Mouse (Mus musculus) neural tube, embryonic 15.5 days (tissue): Measurements from ENCODE around the gene Rrp12. TPM values are rescaled to one million over a fixed set of nuclear protein-coding genes. Genes with fewer than 3 reads are reported as not detected.

ENCODE experiments used
- ATAC-seq: fragments of 200-750 bp; cut with Nextera tagmentation; 2 replicates; pipeline ENCODE4 v1.8.0; 2017; ENCODE audit warnings: mild to moderate bottlenecking, moderate TSS enrichment, moderate library complexity; ENCODE audit not compliant: low FRiP score
- H3K27ac ChIP-seq: fragments of 300-500 bp; sonication (generic); replicated peaks from 2 replicates; pipeline ENCODE4 v1.5.1; 2015; ENCODE audit warnings: mild to moderate bottlenecking, inconsistent platforms
- H3K27me3 ChIP-seq: fragments of 300-500 bp; sonication (generic); replicated peaks from 2 replicates; pipeline ENCODE4 v1.6.1; 2015; ENCODE audit warnings: inconsistent platforms
- H3K36me3 ChIP-seq: fragments of 300-500 bp; sonication (generic); 2 replicates; pipeline ENCODE4 v1.6.1; 2015; ENCODE audit warnings: inconsistent platforms
- H3K4me1 ChIP-seq: fragments of 300-500 bp; sonication (generic); 2 replicates; pipeline ENCODE4 v1.6.1; 2015; ENCODE audit warnings: inconsistent platforms
- H3K4me2 ChIP-seq: fragments of 300-500 bp; sonication (generic); 2 replicates; pipeline ENCODE4 v1.6.1; 2015; ENCODE audit warnings: inconsistent platforms, mild to moderate bottlenecking, moderate library complexity
- H3K4me3 ChIP-seq: fragments of 300-500 bp; sonication (generic); replicated peaks from 2 replicates; pipeline ENCODE4 v1.5.1; 2015; ENCODE audit warnings: mild to moderate bottlenecking, inconsistent platforms
- H3K9ac ChIP-seq: fragments of 300-500 bp; sonication (generic); replicated peaks from 2 replicates; pipeline ENCODE4 v1.6.1; 2015; ENCODE audit warnings: mild to moderate bottlenecking, inconsistent platforms
- H3K9me3 ChIP-seq: fragments of 300-500 bp; sonication (generic); replicated peaks from 2 replicates; pipeline ENCODE4 v1.6.1; 2016; ENCODE audit warnings: inconsistent platforms
- WGBS: fragments of 180-500 bp; shearing (Covaris S2); methylation state at CpG from one replicate; pipeline ENCODE4 v1.1.7; 2015; ENCODE audit warnings: mixed read lengths; 5-methylcytosine and 5-hydroxymethylcytosine counted together
- polyA plus RNA-seq: library from polyadenylated mRNA; unstranded; fragments of >200 nt; fragmentation: Nextera tagmentation; extraction: Ambion mirVana; gene quantifications from 2 replicates; pipeline ENCODE4 v1.2.1, GENCODE M21; 2015

The Rrp12 gene
- polyA plus RNA-seq, 1 experiment from 2014 or later = 17.9 TPM

DNA sequence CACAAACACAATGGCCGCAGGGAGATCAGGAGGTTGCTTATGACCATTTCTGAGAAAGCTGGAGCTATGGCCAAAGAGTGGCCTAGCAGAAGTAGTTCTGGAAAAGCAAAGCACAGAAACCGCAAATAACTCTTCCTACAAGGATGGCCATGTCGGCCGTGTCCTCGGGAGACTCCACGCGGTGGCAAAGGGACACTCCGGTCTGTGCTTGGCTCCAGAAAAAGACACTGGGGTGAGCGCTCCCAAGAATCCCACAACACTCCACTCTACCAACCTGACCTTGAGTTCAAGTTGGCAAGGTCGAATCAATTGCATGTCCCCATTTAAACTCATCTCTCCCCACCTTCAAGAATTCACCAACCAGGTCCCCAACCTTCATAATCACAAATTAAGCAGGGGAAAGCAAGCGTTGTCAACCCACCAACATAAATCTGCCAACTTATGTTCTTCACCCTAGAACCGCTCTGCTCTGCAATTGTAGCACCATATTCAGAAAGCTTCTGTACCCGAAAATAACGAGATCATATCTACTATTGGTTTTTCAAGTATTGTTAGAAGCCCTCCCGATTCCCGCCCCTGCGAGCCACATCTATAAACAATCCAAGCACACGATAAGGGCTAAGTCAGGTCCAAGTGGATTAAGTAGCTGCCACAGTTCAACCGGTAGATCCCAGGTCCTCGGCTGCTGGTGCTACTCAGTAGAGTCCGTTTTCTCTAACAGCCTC is 49.4 kb downstream of the Rrp12 start:
- no peak for ATAC-seq

DNA sequence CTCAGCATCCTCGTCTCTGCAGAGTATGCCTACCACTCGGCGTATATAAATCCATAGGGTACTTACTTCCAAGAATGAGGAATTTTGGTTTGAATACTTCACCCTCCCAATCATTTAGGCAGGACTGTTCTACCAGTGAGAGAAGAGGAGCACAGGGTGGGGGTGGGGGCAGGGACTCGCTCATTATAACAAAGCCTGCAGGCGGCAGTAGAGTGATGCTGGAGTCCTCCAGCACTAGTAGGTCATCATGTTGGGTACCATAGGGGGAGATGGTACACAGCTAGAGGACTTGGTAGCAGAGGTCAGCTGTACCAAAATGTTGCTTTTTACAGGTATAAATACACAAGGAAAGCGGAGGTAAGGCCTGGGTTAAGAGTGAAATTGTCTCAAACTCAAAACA is 51.6 kb downstream of the Rrp12 start:
- Histone ChIP-seq H3K4me3 (no peak overlapping the region), H3K27me3 (no peaks in the 10 kb centered on the region), H3K27ac (no peak overlapping the region), H3K4me1 (peaks cover 19% of the 10 kb centered on the region), H3K4me2 (no peak overlapping the region), H3K36me3 (no peaks in the 10 kb centered on the region), H3K9me3 (no peaks in the 10 kb centered on the region), H3K9ac (no peak overlapping the region)
- 86% methylated on average over 6 of the region's 6 CpGs for WGBS
- no peak for ATAC-seq

More for the DNA sequence above, 49.4 kb downstream of the Rrp12 start:
- H3K9me3 ChIP-seq = no peaks in the 10 kb centered on the region
- peak overlapping the region; percentile 89 for H3K4me2 ChIP-seq
- 11% methylated on average over 21 of the region's 21 CpGs for WGBS
- peaks cover 39% of the 10 kb centered on the region for H3K4me1 ChIP-seq
- no peaks in the 10 kb centered on the region for H3K36me3 ChIP-seq
- peak overlapping the region; percentile 82 for H3K4me3 ChIP-seq
- no peaks in the 10 kb centered on the region for H3K27me3 ChIP-seq
- H3K27ac ChIP-seq = peak overlapping the region; percentile 97
- peak overlapping the region; percentile 72 for H3K9ac ChIP-seq

DNA sequence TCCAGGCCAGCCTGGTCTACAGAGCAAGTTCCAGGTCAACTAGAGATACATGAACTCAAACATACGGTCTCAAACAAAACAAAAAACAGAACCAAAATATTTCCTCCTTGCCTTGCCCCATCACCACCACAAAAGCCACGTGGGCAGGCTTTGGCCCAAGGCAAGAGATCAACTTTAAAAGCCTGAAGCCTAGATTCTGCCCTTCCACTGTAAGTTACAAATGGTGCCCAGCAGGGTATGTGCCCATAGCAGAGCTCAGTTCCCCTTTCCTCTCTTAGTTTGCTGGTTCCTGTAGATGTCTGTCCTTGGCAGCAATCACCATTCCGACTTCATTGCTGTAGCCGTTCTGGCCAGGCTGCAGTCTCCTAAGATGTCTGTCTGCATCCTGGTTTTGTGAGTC is 53.3 kb downstream of the Rrp12 start:
- no peak overlapping the region for H3K9ac ChIP-seq
- 89% methylated on average over 4 of the region's 4 CpGs for WGBS
- H3K27me3 ChIP-seq = no peaks in the 10 kb centered on the region
- no peaks in the 10 kb centered on the region for H3K36me3 ChIP-seq
- H3K4me1 ChIP-seq = peaks cover 19% of the 10 kb centered on the region
- H3K27ac ChIP-seq = no peak overlapping the region
- no peak overlapping the region for H3K4me2 ChIP-seq
- no peaks in the 10 kb centered on the region for H3K9me3 ChIP-seq
- no peak for ATAC-seq
- H3K4me3 ChIP-seq = no peak overlapping the region

DNA sequence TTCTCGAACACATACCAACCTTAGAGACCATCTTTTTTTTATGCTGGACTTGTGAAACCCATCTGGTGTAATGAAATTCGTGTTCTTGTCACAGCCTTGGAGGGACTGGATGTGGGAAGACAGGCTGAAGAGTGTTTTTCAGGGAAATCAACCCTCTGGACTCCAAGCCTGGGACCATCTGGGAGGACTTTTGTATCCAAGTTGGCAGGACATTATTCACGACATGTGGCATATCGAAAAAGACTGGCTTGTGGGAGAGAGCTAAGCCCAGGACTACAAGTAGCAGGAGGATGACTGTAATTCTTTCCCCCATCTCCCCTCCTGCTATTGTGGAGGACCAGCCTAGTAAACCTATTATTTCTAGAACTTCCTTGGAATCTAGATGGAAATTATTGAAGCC is 53.8 kb downstream of the Rrp12 start:
- H3K9ac ChIP-seq = no peak overlapping the region
- no peak overlapping the region for H3K27ac ChIP-seq
- WGBS = 83% methylated on average over 4 of the region's 4 CpGs
- no peak overlapping the region for H3K4me3 ChIP-seq
- no peak for ATAC-seq
- H3K27me3 ChIP-seq = no peaks in the 10 kb centered on the region
- H3K4me2 ChIP-seq = no peak overlapping the region
- no peaks in the 10 kb centered on the region for H3K36me3 ChIP-seq
- H3K4me1 ChIP-seq = peaks cover 19% of the 10 kb centered on the region
- H3K9me3 ChIP-seq = no peaks in the 10 kb centered on the region

DNA sequence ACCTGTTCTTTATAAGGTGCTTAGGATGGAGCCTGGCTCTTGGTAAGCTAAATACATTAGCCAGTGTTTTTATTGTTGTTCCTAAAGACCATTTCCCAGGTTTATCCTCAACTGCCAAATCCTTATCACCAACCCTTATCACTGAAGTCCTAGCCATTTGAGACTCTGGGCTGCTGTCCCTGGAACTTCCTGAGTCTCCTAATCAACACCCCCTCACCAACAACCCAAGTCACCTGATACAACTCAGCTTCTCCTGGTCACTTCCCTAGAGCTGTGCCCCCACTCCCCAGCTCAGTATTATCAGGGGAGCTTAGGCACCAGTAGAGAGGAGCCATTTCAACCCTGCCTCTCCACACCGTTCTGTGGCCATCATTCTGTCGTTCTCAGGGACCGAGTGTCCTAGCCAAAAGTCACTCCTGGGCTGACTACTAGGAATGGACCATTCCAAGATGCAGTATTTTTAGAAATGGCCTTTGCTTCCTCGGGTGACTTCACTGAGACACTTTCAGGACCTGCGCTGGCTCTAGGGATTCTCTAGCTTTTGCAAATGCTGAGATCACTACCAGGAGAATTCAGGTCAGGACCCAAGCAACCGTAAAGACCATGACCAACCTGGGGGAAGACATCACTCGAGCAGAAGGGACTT is 54.7 kb downstream of the Rrp12 start:
- Histone ChIP-seq H3K36me3 (no peaks in the 10 kb centered on the region), H3K4me2 (no peak overlapping the region), H3K9me3 (no peaks in the 10 kb centered on the region), H3K9ac (no peak overlapping the region), H3K27me3 (no peaks in the 10 kb centered on the region), H3K4me3 (no peak overlapping the region), H3K4me1 (peaks cover 11% of the 10 kb centered on the region), H3K27ac (no peak overlapping the region)
- 85% methylated on average over 7 of the region's 7 CpGs for WGBS
- no peak for ATAC-seq

DNA sequence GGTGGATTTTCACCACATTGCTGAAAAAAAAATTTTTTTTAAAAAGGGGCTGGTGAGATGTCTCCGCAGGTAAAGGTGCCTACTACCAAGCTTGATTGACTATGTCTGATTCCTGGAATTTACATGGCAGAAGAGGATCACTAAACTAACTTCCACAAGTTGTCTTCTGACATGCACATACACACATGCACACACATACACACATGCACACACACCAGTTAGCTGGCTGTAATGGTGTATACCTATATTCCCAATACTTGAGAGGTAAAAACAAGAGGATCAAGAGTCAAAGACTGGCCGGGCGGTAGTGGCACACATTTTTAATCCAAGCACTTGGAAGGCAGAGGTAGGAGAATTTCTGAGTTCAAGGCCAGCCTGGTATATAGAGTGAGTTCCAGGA is 56.3 kb downstream of the Rrp12 start:
- H3K4me1 ChIP-seq = peaks cover 13% of the 10 kb centered on the region
- H3K9ac ChIP-seq = no peak overlapping the region
- H3K4me2 ChIP-seq = no peak overlapping the region
- WGBS = 95% methylated on average over 3 of the region's 3 CpGs
- no peaks in the 10 kb centered on the region for H3K27me3 ChIP-seq
- H3K9me3 ChIP-seq = no peaks in the 10 kb centered on the region
- no peak overlapping the region for H3K27ac ChIP-seq
- H3K4me3 ChIP-seq = no peak overlapping the region
- ATAC-seq = no peak
- no peaks in the 10 kb centered on the region for H3K36me3 ChIP-seq

DNA sequence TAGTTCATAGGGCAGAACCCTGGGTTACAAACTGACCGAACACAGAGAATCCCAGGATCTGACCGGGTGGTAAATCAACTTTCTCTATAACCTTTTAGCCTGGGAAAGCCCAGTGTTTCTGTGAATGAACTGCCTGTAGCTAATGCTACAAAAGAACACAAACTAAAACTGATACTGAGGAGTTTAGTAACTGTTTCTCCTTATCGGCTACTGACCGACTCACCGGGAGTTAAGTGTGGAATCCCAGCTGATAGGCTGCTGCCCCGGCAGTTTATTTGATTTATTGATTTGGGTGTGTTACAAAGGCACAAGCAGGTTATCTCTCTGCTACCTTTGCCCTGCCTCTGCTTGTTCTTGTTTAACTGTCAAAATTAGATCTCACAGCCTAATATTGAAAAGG is 57.2 kb downstream of the Rrp12 start:
- WGBS = 61% methylated on average over 6 of the region's 6 CpGs
- ATAC-seq = no peak
- Histone ChIP-seq H3K36me3 (no peaks in the 10 kb centered on the region), H3K4me1 (peaks cover 13% of the 10 kb centered on the region), H3K9ac (no peak overlapping the region), H3K27ac (no peak overlapping the region), H3K4me2 (no peak overlapping the region), H3K27me3 (no peaks in the 10 kb centered on the region), H3K9me3 (no peaks in the 10 kb centered on the region), H3K4me3 (no peak overlapping the region)

DNA sequence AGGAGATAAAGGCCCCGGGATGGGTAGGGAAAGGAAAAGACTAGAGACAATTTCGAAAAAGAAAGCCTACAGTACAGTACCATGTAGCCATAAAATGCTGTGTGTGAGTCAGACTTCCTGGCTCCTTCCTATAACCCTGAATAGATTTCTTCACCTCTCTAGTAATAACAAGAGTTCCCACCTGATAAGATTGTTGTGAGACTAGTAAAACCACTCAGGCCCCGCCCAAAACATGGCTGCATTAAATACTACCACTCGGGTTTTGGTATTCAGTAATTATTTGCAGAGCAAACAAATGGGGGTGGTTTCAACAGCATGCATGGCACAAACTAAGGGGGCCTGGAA is 58.1 kb downstream of the Rrp12 start:
- ATAC-seq = no peak
- no peaks in the 10 kb centered on the region for H3K36me3 ChIP-seq
- H3K27ac ChIP-seq = no peak overlapping the region
- H3K27me3 ChIP-seq = no peaks in the 10 kb centered on the region
- H3K4me1 ChIP-seq = peaks cover 22% of the 10 kb centered on the region
- H3K4me3 ChIP-seq = no peak overlapping the region
- H3K9ac ChIP-seq = no peak overlapping the region
- H3K4me2 ChIP-seq = no peak overlapping the region
- H3K9me3 ChIP-seq = no peaks in the 10 kb centered on the region
- WGBS = 73% methylated on average over 4 of the region's 4 CpGs

DNA sequence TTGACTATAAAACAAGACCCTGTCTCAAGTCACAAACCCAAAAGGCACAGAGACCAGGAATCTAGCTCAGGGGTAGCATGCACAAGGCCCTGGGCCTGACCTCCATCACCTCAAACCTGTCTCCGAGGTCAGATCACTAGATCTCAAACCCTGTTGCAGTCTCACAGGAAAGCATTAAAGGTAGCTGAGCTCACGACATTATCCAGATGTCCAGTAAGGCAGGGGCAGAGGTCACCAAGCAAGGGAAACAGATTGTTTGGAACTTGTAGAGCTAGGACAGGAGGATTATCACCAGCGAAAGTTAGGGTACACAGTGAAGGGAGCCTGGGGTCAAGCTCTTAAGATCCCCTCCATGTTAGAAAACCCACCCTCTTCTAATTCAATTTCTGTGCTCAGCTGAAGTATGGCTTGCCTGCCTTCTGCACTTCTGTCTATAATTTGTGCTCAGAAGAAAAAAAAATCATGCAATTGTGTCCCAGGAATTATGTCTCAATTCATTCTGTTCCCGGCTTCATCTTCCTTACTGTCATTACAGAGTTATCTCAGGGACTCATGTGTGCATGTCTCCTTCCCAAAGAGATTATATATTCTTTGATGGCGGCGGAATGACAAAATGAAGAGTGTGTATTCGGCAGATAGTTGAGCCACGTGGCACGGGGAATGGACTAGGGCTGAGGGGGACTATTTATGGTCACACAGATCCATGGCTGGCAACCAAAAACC is 58.6 kb downstream of the Rrp12 start:
- Histone ChIP-seq H3K4me3 (no peak overlapping the region), H3K36me3 (no peaks in the 10 kb centered on the region), H3K9ac (no peak overlapping the region), H3K4me1 (peaks cover 28% of the 10 kb centered on the region), H3K27me3 (no peaks in the 10 kb centered on the region), H3K4me2 (no peak overlapping the region), H3K9me3 (no peaks in the 10 kb centered on the region), H3K27ac (no peak overlapping the region)
- WGBS = 79% methylated on average over 9 of the region's 9 CpGs
- ATAC-seq = no peak

DNA sequence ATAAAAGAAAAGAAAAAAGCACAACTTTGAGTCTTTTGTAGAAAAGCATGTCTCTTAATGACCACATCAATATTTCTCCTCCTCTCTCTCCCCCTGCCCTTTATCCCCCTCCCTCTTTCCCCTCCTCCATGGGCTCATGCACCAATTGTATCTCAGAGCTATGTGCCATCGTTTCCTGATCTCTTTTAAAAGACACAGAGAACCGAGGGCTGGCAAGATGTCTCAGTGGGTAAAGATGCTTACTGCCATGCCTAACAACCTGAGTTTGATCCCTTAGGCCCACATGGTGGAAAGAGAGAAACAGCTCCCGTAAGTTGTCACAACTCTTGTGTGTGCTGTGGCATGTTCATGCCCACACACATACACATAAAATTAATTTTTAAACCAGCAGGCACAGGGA is 59.3 kb downstream of the Rrp12 start:
- peaks cover 34% of the 10 kb centered on the region for H3K4me1 ChIP-seq
- no peak overlapping the region for H3K4me2 ChIP-seq
- H3K36me3 ChIP-seq = no peaks in the 10 kb centered on the region
- no peak overlapping the region for H3K27ac ChIP-seq
- no peaks in the 10 kb centered on the region for H3K9me3 ChIP-seq
- no peak overlapping the region for H3K9ac ChIP-seq
- whole genome bisulfite sequencing = 57% methylated on average over 3 of the region's 3 CpGs
- H3K27me3 ChIP-seq = no peaks in the 10 kb centered on the region
- ATAC-seq = no peak
- no peak overlapping the region for H3K4me3 ChIP-seq

DNA sequence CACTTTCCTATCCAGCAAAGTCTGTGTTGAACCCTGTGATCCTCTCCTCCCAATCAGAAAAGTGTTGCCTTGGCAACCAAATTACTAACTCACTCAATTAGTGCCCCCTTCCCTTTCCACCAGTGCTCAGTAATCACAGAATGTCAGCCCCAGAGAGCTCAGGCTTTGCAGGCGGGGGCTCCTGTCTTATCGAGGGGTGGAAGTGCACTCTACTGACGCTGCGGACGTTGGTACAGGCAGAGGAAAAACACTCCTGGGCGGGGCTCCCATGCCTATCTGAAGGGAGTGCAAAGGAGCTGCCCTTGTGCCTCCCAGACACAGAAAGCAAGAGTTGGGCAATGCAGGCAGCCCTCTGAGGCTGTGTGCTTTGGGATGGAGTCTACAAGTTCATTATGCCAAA is 60.2 kb downstream of the Rrp12 start:
- WGBS = 2% methylated on average over 6 of the region's 6 CpGs
- peaks cover 41% of the 10 kb centered on the region for H3K4me1 ChIP-seq
- peak overlapping the region; percentile 58; the same call in 1 of the 2 replicates for H3K27ac ChIP-seq
- H3K9ac ChIP-seq = 0 out of 2 replicates have a peak overlapping the region, but pooled peaks have one; percentile 14
- H3K36me3 ChIP-seq = no peaks in the 10 kb centered on the region
- ATAC-seq = peak; percentile 68
- H3K4me3 ChIP-seq = 0 out of 2 replicates have a peak overlapping the region, but pooled peaks have one; percentile 3
- no peaks in the 10 kb centered on the region for H3K9me3 ChIP-seq
- peak overlapping the region; percentile 51 for H3K4me2 ChIP-seq
- no peaks in the 10 kb centered on the region for H3K27me3 ChIP-seq

DNA sequence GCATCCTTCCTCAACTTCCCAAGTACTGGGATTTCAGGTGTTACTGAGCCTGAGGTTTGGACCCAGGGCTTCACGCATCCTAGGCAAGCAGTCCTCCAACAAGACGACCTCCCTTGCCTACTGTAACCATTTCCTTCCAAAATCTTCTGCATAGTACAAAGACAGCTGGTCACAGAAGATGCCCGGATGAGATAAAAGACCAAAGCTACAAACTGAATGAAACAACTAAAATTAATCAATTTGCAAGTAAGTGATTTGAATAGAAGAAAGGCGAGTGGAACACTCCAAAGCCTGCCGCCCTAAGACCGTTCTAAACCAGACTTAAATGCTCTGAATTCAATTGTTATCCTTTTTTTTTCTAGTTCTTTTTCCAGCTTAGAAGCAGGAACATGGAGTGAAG is 60.6 kb downstream of the Rrp12 start:
- H3K4me3 ChIP-seq = no peak overlapping the region
- WGBS = 52% methylated on average over 6 of the region's 6 CpGs
- no peaks in the 10 kb centered on the region for H3K36me3 ChIP-seq
- no peak overlapping the region for H3K9ac ChIP-seq
- peak overlapping the region; percentile 51 for H3K4me2 ChIP-seq
- no peak overlapping the region for H3K27ac ChIP-seq
- no peak for ATAC-seq
- H3K4me1 ChIP-seq = peaks cover 44% of the 10 kb centered on the region
- H3K27me3 ChIP-seq = no peaks in the 10 kb centered on the region
- H3K9me3 ChIP-seq = no peaks in the 10 kb centered on the region
